Mouse (Mus musculus) spleen, adult 18-20 months (tissue): Measurements from ENCODE around the gene Vmn2r49.
"Not testable (repeated sequence)": the region's sequence is repeated elsewhere in the genome, so short reads cannot be mapped to it uniquely, and the experiment has no call there.

Source experiments
- DNase-seq, 2 experiments: peaks; one replicate each; pipeline ENCODE4 v3.0.0; 2022; ENCODE audit warnings: mixed read lengths in 2 of 2

The Vmn2r49 gene

DNA sequence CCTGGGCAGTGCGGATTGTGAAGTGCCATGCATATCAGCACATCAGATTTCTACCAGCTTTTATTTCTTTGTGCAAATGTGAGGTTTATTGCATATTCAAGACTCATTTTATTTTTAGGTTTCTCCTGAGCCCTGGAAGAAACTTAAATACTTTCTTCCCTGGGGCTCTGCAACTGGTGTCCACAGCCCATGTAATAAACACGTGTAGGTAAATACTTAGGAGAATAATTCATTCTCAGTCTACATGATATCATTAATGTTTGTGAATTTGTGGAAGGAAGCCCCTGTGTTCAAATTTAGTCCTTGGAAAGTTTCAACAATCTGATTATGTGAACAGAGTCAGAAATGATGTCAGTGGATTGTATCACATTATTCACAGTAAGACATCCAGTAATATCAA is at the start of gene Vmn2r49:
Gene Vmn2r49, minus strand, starts transcription at position 101 of the 400 bp plus-strand sequence.
- DNase-seq: not testable (repeated sequence)

DNA sequence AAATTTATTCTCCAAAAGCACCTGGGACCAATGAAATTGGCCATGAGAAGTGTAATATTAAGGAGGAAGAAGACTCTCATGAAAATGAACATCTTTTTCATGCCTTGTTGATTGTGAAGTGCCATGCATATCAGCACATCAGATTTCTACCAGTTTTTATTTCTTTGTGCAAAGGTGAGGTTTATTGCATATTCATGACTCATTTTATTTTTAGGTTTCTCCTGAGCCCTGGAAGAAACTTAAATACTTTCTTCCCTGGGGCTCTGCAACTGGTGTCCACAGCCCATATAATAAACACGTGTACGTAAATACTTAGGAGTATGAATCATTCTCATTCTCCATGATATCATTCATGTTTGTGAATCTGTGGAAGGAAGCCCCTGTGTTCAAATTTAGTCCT is 38.6 kb downstream of the Vmn2r49 start, which contains the start of gene Vmn2r48:
Gene Vmn2r48, minus strand, starts transcription at position 101 of the 400 bp plus-strand sequence.
- not testable (repeated sequence) for DNase-seq
